ENCODE assay signal across 33 mouse cellular contexts in the genomic region with DNA sequence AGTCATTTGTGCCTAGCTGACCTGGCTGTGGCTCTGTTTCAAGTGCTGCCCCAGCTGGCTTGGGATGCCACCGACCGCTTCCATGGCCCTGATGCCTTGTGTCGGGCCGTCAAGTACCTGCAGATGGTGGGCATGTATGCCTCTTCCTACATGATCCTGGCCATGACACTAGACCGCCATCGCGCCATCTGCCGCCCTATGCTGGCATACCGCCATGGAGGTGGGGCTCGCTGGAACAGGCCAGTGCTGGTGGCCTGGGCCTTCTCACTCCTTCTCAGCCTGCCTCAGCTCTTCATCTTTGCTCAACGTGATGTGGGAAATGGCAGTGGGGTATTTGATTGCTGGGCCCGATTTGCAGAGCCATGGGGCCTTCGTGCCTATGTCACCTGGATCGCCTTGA. TPM values are rescaled to one million over a fixed set of nuclear protein-coding genes. Genes with fewer than 3 reads are reported as not detected.
DNase-seq lines count a peak whose midpoint lies in the region; ATAC-seq lines count a peak whose summit lies in the region.
"Had no signal": no experiment of that assay in that cellular context is flagged by ENCODE, and none has a peak within 500 bp of the region (broad histone marks: within the 10 kb centered on the region; RNA-seq: fewer than 3 reads in every experiment).

No protein-coding gene starts in this region.

- H3K9me3 ChIP-seq in forebrain, embryonic 10.5 days = no peaks in the 10 kb centered on the region
- H3K9me3 ChIP-seq: embryonic facial prominence, embryonic 13.5 days; heart, embryonic 13.5 days; hindbrain, embryonic 10.5 days; midbrain, embryonic 15.5 days; neural tube, embryonic 12.5 days had no signal

- no peaks in the 10 kb centered on the region; the same call in 1 of the 2 replicates for H3K27me3 ChIP-seq in forebrain, embryonic 10.5 days (ENCODE audit: poor library complexity, severe bottlenecking)
- H3K27me3 ChIP-seq: embryonic facial prominence, embryonic 13.5 days; midbrain, embryonic 15.5 days; neural tube, embryonic 12.5 days had no signal

- H3K36me3 ChIP-seq in forebrain, embryonic 10.5 days (replicated peaks) = no peaks in the 10 kb centered on the region
- H3K36me3 ChIP-seq: embryonic facial prominence, embryonic 13.5 days; heart, embryonic 13.5 days; hindbrain, embryonic 10.5 days; midbrain, embryonic 15.5 days; neural tube, embryonic 12.5 days had no signal

- H3K4me1 ChIP-seq in forebrain, embryonic 10.5 days = no peaks in the 10 kb centered on the region
- H3K4me1 ChIP-seq: embryonic facial prominence, embryonic 13.5 days; heart, embryonic 13.5 days; hindbrain, embryonic 10.5 days; midbrain, embryonic 15.5 days; neural tube, embryonic 12.5 days had no signal

- ATAC-seq in cerebellum, adult (ENCODE audit: insufficient number of reproducible peaks, low FRiP score, low TSS enrichment) = no peak
- ATAC-seq: forebrain, postnatal 0 days; intestine, embryonic 16.5 days; midbrain, embryonic 15.5 days; Patski had no signal

- 95% methylated on average over 14 of the region's 14 CpGs for WGBS in forebrain, embryonic 10.5 days

- H3K27ac ChIP-seq in forebrain, embryonic 10.5 days = no peak overlapping the region
- H3K27ac ChIP-seq: embryonic facial prominence, embryonic 13.5 days; heart, embryonic 13.5 days; hindbrain, embryonic 10.5 days; liver, embryonic 14.5 days; macrophage; midbrain, embryonic 15.5 days; neural tube, embryonic 12.5 days had no signal

- H3K4me3 ChIP-seq in forebrain, embryonic 10.5 days = no peak overlapping the region
- H3K4me3 ChIP-seq: embryonic facial prominence, embryonic 13.5 days; heart, embryonic 13.5 days; hindbrain, embryonic 10.5 days; midbrain, embryonic 15.5 days; myocyte; neural tube, embryonic 12.5 days had no signal

- intact Hi-C loops in left cerebral cortex, postnatal 4 days (cut with DNase I) = no loop called here
- intact Hi-C loops in left cerebral cortex, postnatal 14 days (cut with DNase I) = no loop called here

- DNase-seq in cerebellum, adult 11 months = peak; percentile 52
- DNase-seq in left cerebral cortex, postnatal 4 days = peak; percentile 84
- no peak for DNase-seq in left cerebral cortex, postnatal 14 days (ENCODE audit: low spot score in 2 of 2)
- peak; percentile 57 for DNase-seq in cerebellum, adult 9-10 months
- peak; percentile 53 to 67 for DNase-seq in cerebellum, postnatal 36 days
- no peak for DNase-seq in forebrain, embryonic 10.5 days (ENCODE audit: extremely low spot score, low spot score)
- DNase-seq in kidney, postnatal 4 days = no peak
- DNase-seq: adrenal gland, postnatal 10 days; forebrain, postnatal 0 days; heart, postnatal 10 days; liver; lung, adult 2 months; lung, postnatal 10 days; thymus, postnatal 4 days had no signal

RNA-seq across cellular contexts. Expression of a gene that starts 0.9 kb away (rescaled TPM):
- not detected for total RNA-seq in left cerebral cortex, postnatal 4 days (2021)
- total RNA-seq in left cerebral cortex, postnatal 14 days (2021) = not detected
- polyA plus RNA-seq in forebrain, embryonic 10.5 days (2016; fragmentation: Nextera tagmentation; extraction: Ambion mirVana) = 0.16 TPM in 1 of 2 replicates, not detected in the other
- total RNA-seq: adrenal gland, postnatal 10 days; forebrain, postnatal 0 days; gastrocnemius, adult 8-10 months; gastrocnemius, postnatal 4 days; heart, adult 8-10 months; heart, postnatal 10 days; layer of hippocampus, adult 8-10 months; layer of hippocampus, postnatal 25 days had no signal
- polyA plus RNA-seq: forebrain, embryonic 11.5 days; forebrain, postnatal 0 days; heart, embryonic 13.5 days; lung, adult 2 months; myocyte; stomach, embryonic 14.5 days; testis, adult 2 months had no signal

RNA-seq across cellular contexts. Expression of a gene that starts 3.1 kb away (rescaled TPM):
- total RNA-seq in left cerebral cortex, postnatal 4 days (2021) = 100 to 1,000 TPM; 518 to 579 TPM
- total RNA-seq in left cerebral cortex, postnatal 14 days (2021) = 100 to 1,000 TPM; 240 to 245 TPM
- polyA plus RNA-seq in forebrain, embryonic 10.5 days (2016; fragmentation: Nextera tagmentation; extraction: Ambion mirVana) = 3.0 and 5.0 TPM in 2 replicates

RNA-seq across cellular contexts. Expression of a gene that starts 28.8 kb away (rescaled TPM):
- 1 to 10 TPM; 2.5 to 3.4 TPM for total RNA-seq in left cerebral cortex, postnatal 4 days (2021)
- total RNA-seq in left cerebral cortex, postnatal 14 days (2021) = 1 to 10 TPM; 5.5 to 6.0 TPM
- polyA plus RNA-seq in forebrain, embryonic 10.5 days (2016; fragmentation: Nextera tagmentation; extraction: Ambion mirVana) = 2.0 and 3.2 TPM in 2 replicates

RNA-seq across cellular contexts. Expression of a gene that starts 28.9 kb away (rescaled TPM):
- 10 to 100 TPM; 66.9 to 73.6 TPM for total RNA-seq in left cerebral cortex, postnatal 4 days (2021)
- 10 to 100 TPM; 57.2 to 58.8 TPM for total RNA-seq in left cerebral cortex, postnatal 14 days (2021)
- polyA plus RNA-seq in forebrain, embryonic 10.5 days (2016; fragmentation: Nextera tagmentation; extraction: Ambion mirVana) = 171 and 175 TPM in 2 replicates

RNA-seq across cellular contexts. Expression of a gene that starts 37.8 kb away (rescaled TPM):
- 1 to 10 TPM; 3.3 to 5.4 TPM for total RNA-seq in left cerebral cortex, postnatal 4 days (2021)
- total RNA-seq in left cerebral cortex, postnatal 14 days (2021) = 1 to 10 TPM; 5.4 to 6.4 TPM
- 17.3 and 18.7 TPM in 2 replicates for polyA plus RNA-seq in forebrain, embryonic 10.5 days (2016; fragmentation: Nextera tagmentation; extraction: Ambion mirVana)

Comparison
In these comparisons a context has a peak if more than half of its experiments do, and no peak if none do; other contexts are left out.
1. DNase-seq: peak in cerebellum, adult 11 months (single experiment), left cerebral cortex, postnatal 4 days (single experiment), cerebellum, adult 9-10 months (single experiment) and cerebellum, postnatal 36 days (2 of 2); none in left cerebral cortex, postnatal 14 days (0 of 2), forebrain, embryonic 10.5 days (single experiment) and kidney, postnatal 4 days (0 of 2).